Mouse (Mus musculus) liver, embryonic 14.5 days (tissue): Measurements from ENCODE around the gene Socs4.

Source experiments
- CTCF ChIP-seq: IDR thresholded peaks from 2 replicates; pipeline ENCODE4 v1.5.1; 2016; ENCODE audit warnings: antibody characterized with exemption, low read depth, control low read depth
- EP300 ChIP-seq: IDR thresholded peaks from 2 replicates; pipeline ENCODE4 v1.6.1; 2016; ENCODE audit warnings: antibody characterized with exemption, low read depth

DNA sequence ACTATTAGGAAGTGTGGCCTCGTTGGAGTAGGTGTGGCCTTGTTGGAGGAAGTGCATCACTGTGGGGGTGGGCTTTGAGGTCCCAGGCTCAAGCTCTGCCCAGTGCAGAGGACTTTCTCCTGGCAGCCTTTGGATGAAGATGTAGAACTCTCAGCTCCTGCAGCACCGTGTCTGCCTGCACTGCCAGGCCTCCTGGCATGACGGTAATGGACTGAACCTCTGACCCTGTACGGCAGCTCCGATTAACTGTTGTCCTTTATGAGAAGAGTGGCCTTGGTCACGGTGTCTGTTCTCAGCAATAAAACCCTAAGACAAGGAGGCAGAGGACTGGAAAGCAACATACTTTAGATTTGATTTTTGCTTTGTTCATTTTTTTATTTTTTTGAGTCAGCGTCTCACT is 40.2 kb upstream of the Socs4 start:
- TF ChIP-seq CTCF (no peak), EP300 (no peak)
